Mouse (Mus musculus) hindlimb bud, embryonic 11.5 days (tissue): ENCODE results near the gene Tcstv1.
"Not testable (repeated sequence)": the region's sequence is repeated elsewhere in the genome, so short reads cannot be mapped to it uniquely, and the experiment has no call there.

Experiments
- DNase-seq: peaks from one replicate; pipeline ENCODE4 v3.0.0-alpha.2; 2012; ENCODE audit warnings: low read depth, low spot score; ENCODE audit errors: extremely low spot score

Tcstv1 gene

DNA sequence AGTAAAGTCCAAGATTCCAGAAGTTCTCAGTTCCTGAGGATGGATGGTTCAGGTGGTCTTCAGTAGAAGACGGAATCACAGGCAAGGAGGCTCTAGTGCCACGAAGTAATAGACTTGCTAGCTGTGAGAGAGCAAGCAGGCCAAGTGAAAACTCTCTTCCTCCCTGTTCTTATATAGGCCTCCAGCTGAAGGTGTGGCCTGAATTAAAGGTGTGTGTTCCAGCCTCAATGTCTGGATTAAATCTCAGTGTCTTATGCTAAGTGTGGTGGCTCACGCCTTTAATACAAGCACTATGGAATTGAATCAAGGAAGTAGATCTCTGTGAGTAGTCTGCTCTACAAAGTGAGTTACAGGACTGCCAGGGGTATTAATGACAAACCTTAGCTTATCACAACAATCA is at the start of gene Tcstv1:
Gene Tcstv1 (minus strand): TSS at position 101 of the 400 bp plus-strand sequence.
- DNase-seq: not testable (repeated sequence)

DNA sequence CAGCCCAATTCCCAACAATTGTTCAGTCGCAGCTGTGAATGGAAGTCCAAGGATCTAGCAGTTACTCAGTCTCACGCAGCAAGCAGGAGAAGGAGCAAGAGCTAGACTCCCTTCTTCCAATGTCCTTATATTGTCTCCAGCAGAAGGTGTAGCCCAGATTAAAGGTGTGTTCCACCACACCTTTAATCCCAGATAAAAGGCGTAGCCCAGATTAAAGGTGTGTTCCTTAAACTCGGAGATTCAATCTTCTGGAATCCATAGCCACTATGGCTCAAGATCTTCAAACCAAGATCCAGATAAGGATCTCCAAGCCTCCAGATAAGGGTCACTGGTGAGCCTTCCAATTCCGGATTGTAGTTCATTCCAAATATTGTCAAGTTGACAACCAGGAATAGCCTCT is 34.6 kb upstream of the Tcstv1 start, which contains the start of gene Gm21761:
Gene Gm21761 (minus strand): TSS at position 101 of the 400 bp plus-strand sequence.
- DNase-seq: not testable (repeated sequence)

GRCm38 (mm10) chr13:119924597-119925340 is 30.2 kb upstream of the Tcstv1 start:
- not testable (repeated sequence) for DNase-seq

DNA sequence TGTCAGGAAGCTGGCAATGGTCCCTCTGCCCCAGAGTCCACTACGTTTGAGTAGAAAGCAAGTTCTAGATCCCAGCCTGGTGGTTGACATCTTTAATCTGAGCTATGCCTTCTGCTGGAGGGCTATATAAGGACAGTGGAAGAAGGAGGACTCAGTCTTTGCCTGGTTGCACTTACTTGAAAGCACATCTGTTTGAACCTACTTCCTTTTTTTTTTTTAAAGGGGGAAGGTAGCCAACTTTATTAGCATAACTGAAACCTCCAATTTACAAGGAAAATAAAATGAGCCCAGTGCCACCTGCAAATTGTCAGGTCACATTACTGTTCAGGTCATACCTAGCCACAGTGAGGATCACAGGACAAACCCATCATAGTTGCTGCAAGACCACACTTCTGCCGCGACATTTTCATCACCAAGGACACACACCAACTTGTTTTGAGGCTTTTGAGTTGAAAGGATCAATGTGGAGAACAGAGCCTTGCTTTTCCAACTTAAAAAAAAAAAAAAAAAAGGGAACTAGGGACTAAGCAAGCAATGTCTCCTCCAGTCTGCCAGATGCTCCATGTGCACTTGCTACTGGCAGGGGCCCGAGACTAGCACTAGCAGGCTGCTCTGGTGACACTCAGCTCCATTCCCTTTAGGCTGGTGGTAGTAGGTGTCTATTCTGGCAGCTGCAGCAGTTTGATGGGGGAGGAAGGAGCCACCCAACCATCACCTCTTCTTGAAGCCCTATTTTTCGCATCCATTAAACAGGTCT is 22.6 kb upstream of the Tcstv1 start:
- not testable (repeated sequence) for DNase-seq

- not testable (repeated sequence) for DNase-seq
These were observed 21.9 kb upstream of the Tcstv1 start for GRCm38 (mm10) chr13:119916449-119916848.

DNA sequence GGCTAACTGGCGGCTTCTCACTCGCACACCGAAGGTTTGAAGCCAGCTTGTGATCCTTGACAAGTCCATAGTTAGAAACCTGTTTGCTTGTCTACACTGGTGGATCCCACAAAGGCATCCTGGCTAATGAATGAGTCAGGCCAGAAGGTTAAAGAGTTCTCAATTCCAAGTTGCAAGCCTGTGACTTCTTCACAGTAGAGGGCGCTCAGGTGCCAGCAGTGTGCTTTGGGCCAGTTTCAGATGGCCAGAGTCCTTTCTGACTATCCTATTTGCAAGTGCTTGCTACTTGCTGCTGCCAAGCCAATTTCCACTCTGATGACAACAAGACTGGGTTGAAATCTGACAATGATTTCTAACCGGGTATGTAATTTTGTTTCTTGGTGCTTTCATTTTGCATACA is 4.0 kb upstream of the Tcstv1 start:
- not testable (repeated sequence) for DNase-seq

DNA sequence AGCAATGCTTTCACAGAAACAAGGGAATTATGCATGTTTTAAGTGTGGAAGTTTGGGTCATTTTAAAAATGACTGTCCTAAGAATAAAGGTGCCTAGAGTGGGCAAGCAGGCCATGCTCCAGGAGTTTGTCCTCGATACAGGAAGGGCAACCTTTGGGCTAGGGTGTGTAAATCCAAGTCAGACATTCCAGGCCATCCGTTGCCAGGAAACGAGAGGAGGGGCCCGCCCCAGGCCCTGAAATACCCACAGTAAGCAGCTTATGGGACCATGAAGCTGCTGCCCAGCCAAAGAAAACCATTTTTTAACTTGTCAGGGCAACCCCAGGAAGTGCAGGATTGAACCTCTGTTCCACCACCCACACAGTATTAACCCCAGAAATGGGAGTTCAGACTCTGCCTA is 7.7 kb downstream of the Tcstv1 start:
- not testable (repeated sequence) for DNase-seq

GRCm38 (mm10) chr13:119864395-119864999 is 30.1 kb downstream of the Tcstv1 start:
- not testable (repeated sequence) for DNase-seq

GRCm38 (mm10) chr13:119862399-119862798 is 32.2 kb downstream of the Tcstv1 start:
- not testable (repeated sequence) for DNase-seq
